Mouse (Mus musculus): ENCODE data around the gene 1700001O22Rik.

DNA sequence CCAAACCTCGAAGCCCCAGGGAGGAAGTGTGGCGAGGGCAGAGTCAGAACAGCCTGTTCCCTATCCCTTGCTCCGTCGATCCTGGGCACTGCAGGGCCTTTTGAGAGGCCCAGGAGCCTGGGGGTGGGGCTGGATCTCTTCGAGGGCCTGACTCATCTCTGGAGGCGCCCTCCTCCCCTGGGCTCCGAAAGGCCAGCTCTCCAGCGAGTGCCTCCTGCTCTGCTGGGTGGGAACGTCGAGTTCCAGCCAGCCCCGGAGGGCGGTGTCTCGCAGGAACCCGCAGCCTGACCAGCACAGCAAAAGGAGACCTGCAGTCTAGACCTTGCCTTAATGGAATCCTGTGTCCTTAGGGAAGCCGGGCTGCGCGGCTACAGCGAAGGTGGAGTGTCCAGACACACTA is 50.2 kb downstream of the 1700001O22Rik start:
- TF ChIP-seq POLR2AphosphoS2 (IDR thresholded peaks at IDR 0.05; ENCODE audit: low read depth, low read length) (no peak), CTCF (conservative IDR thresholded peaks at IDR 0.05 in 1 of 2, IDR thresholded peaks at IDR 0.05 in 1 of 2; ENCODE audit: low read depth in 2 of 2, low read length in 2 of 2) (no peak), RAD21 (IDR thresholded peaks at IDR 0.05; ENCODE audit: low read depth, low read length) (no peak), GABPA (IDR thresholded peaks at IDR 0.05; ENCODE audit: insufficient replicate concordance, low read depth, low read length) (no peak), TCF12 (IDR thresholded peaks at IDR 0.05; ENCODE audit: low read depth, low read length) (no peak), JUN (IDR thresholded peaks at IDR 0.05; ENCODE audit: insufficient read depth, low read depth, low read length) (no peak), ETS1 (conservative IDR thresholded peaks at IDR 0.05; ENCODE audit: low read depth, low read length) (no peak), POLR2A (IDR thresholded peaks at IDR 0.05; ENCODE audit: low read depth, low read length) (no peak), CHD1 (IDR thresholded peaks at IDR 0.05; ENCODE audit: low read depth, low read length) (no peak), MAX (IDR thresholded peaks at IDR 0.05; ENCODE audit: low read length) (no peak), EP300 (IDR thresholded peaks at IDR 0.05; ENCODE audit: low read length) (no peak), USF2 (conservative IDR thresholded peaks at IDR 0.05; ENCODE audit: low read depth, low read length) (no peak), ZNF384 (IDR thresholded peaks at IDR 0.05; ENCODE audit: low read depth, low read length) (no peak), MXI1 (IDR thresholded peaks at IDR 0.05; ENCODE audit: low read depth, low read length) (no peak)

Data from CH12.LX (cell line).